Mouse (Mus musculus): Measurements from ENCODE around the gene Dchs1.
"Not testable (repeated sequence)": the region's sequence is repeated elsewhere in the genome, so short reads cannot be mapped to it uniquely, and the experiment has no call there.

DNA sequence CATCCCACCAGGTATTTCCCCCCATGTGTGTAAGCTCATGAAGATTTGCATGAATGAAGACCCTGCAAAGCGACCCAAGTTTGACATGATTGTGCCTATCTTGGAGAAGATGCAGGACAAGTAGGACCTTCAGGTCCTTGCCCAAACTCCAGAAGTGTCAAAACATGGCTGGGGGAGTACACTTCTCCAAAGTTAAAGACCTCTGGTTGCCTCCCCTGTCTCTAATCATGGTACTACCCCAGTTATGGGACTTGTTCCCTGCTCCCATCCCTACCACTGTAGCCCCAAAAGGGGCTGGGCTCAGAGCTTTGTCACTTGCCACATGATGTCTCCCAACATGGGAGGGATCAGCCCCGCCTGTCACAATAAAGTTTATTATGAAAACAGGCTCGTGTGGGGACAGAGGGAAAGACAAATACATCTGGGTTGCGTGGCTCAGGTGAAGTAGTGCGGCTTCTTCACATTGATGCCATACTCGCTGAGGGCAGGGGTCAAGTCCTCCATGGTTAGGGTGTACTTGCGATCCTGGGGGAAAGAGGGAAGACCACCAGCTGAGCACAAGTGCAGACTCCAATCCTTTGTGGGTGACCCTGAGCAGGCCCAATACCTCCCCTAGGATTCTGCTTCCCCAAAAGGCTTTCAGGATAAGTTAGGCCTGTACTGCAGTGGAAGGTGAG is 44.8 kb downstream of the Dchs1 start:
- not testable (repeated sequence) for TF ChIP-seq POLR2A (IDR thresholded peaks at IDR 0.05; ENCODE audit: borderline replicate concordance, low read depth, low read length); CTCF (IDR thresholded peaks at IDR 0.05; ENCODE audit: low read depth, low read length)

Data from bone marrow macrophage, adult 2 months (primary cell).